Mouse (Mus musculus) B cell, adult 2 months (primary cell): Measurements from ENCODE around the gene Zfyve21.

Source experiments
- DNase-seq, 2 experiments: peaks; one replicate each; pipeline ENCODE4 v3.0.0; 2022

Zfyve21 gene

GRCm38 (mm10) chr12:111800459-111801183 is 13.3 kb upstream of the Zfyve21 start:
- DNase-seq, result no peak

GRCm38 (mm10) chr12:111803538-111803937 is 10.4 kb upstream of the Zfyve21 start:
- DNase-seq, result no peak

- DNase-seq, result no peak
Measured at GRCm38 (mm10) chr12:111808775-111809174, 5.2 kb upstream of the Zfyve21 start.

GRCm38 (mm10) chr12:111809762-111810161 is 4.2 kb upstream of the Zfyve21 start:
- DNase-seq, result peak; percentile 44 to 47

- no peak for DNase-seq
Measured at GRCm38 (mm10) chr12:111812075-111812474, 1.9 kb upstream of the Zfyve21 start.

- no peak for DNase-seq
Measured at GRCm38 (mm10) chr12:111812611-111813010, 1.4 kb upstream of the Zfyve21 start.

- DNase-seq, result no peak
Measured at GRCm38 (mm10) chr12:111813111-111813765, 732 bp upstream of the Zfyve21 start.

- DNase-seq, result no peak
Measured at GRCm38 (mm10) chr12:111814769-111815762, 1.1 kb downstream of the Zfyve21 start.

- no peak for DNase-seq
Measured at GRCm38 (mm10) chr12:111816528-111816927, 2.6 kb downstream of the Zfyve21 start.

GRCm38 (mm10) chr12:111816967-111817366 is 3.0 kb downstream of the Zfyve21 start:
- DNase-seq, result no peak

GRCm38 (mm10) chr12:111817991-111818390 is 4.0 kb downstream of the Zfyve21 start:
- DNase-seq, result no peak

GRCm38 (mm10) chr12:111819936-111820335 is 6.0 kb downstream of the Zfyve21 start:
- DNase-seq, result no peak

GRCm38 (mm10) chr12:111820708-111821107 is 6.7 kb downstream of the Zfyve21 start:
- no peak for DNase-seq

GRCm38 (mm10) chr12:111821931-111822330 is 8.0 kb downstream of the Zfyve21 start:
- no peak for DNase-seq

GRCm38 (mm10) chr12:111827556-111827955 is 13.6 kb downstream of the Zfyve21 start:
- no peak for DNase-seq

GRCm38 (mm10) chr12:111829447-111829846 is 15.5 kb downstream of the Zfyve21 start:
- DNase-seq, result no peak

GRCm38 (mm10) chr12:111829954-111830353 is 16.0 kb downstream of the Zfyve21 start:
- DNase-seq, result no peak

GRCm38 (mm10) chr12:111830375-111830774 is 16.4 kb downstream of the Zfyve21 start:
- DNase-seq, result no peak

- no peak for DNase-seq
Measured at GRCm38 (mm10) chr12:111832643-111833042, 18.7 kb downstream of the Zfyve21 start.

- no peak for DNase-seq
Measured at GRCm38 (mm10) chr12:111833457-111833856, 19.5 kb downstream of the Zfyve21 start.

GRCm38 (mm10) chr12:111842565-111843433 is 28.8 kb downstream of the Zfyve21 start:
- no peak for DNase-seq

- DNase-seq, result no peak
Measured at GRCm38 (mm10) chr12:111843470-111843869, 29.5 kb downstream of the Zfyve21 start.
